Mouse (Mus musculus): ENCODE measurements at regions not wholly inside any gene's neighbourhood (a gene's known extent, or its start where the extent isn't known, plus 50 kb on each side); places are given as distances from the start of the nearest gene placed in this dataset.

DNA sequence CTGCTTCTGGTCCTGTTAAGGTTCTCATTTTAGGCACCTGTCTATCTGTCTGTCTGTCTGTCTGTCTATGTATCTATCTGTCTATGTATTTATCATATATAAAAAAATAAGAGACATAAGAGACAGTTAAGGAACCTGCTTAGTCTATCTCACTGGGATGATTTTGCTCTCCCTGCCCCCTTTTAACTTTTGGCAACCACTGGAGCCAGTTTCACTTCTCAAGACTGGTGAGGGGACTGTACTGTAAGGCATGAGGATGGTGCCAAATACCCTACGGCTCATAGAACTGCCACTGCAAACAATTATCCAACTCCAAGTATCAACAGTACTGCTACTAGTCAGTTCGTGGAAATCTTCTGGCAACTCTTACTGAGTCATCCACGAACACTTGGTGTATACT is 111.2 kb upstream of the Zfp648 start:
- Histone ChIP-seq H3K4me1 (ENCODE audit: control insufficient read depth, insufficient read depth, low read length) (no peaks in the 10 kb centered on the region), H3K27ac (ENCODE audit: low read depth, low read length) (no peak overlapping the region), H3K9me3 (ENCODE audit: control insufficient read depth, low read length) (no peaks in the 10 kb centered on the region), H3K36me3 (ENCODE audit: control insufficient read depth, insufficient read depth, low read length) (no peaks in the 10 kb centered on the region), H3K4me3 (ENCODE audit: low read depth, low read length) (no peak overlapping the region), H3K27me3 (ENCODE audit: control insufficient read depth, insufficient read depth, low read length) (no peaks in the 10 kb centered on the region), H3K9ac (replicated peaks; ENCODE audit: low read depth, low read length) (no peak overlapping the region), H3K4me2 (ENCODE audit: low read depth, low read length) (no peak overlapping the region)
- ATAC-seq (ENCODE audit: low read depth) = no peak
- WGBS = 93% methylated on average over 3 of the region's 3 CpGs

DNA sequence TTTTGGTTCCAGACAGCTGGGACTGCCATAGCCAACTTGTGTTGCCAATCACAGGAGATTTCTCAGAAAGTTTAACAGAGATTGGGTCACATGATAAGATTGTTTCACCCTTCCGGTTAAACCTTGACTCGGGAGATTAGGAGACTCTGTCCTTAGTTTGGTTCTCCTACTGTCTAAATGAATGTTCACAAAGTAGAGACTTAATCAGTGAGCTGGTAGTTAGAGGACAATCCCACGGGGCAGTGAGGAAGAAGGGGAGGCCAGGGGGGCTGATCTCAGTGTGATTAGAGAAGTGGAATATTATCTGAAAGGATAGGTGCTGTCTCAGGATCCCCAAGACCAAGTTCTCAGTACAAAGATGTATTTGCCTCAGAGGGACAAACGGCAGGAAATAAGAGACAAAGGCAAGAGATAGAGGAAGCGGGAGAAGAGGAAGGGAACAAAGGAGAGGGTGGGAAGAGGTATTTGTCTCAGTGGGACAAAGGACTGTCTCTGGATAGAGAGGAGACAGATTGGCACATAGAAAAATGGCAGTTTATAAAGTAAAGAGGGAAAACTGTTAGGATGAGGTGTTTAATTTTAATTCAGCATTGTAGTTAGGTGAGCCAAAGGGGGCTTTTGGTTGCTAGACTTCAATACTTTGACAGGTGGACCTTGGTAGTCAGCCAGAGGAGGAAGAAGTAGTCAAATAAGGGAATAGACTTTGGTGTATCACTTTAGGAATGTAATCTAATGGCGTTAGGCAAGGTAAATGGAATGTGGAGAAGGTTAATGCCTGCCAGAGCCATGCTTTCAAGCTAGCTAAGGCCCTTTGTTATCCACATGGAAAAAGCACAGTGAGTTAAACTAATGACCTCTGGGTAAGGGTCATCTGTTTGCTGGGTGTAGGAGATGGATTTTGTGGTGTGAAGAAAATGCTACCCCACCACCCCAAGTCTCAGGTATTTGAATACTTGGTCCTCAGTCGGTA is 110.2 kb upstream of the Zfp648 start:
- no peak overlapping the region for H3K9ac ChIP-seq (replicated peaks; ENCODE audit: low read depth, low read length)
- H3K36me3 ChIP-seq (ENCODE audit: control insufficient read depth, insufficient read depth, low read length) = no peaks in the 10 kb centered on the region
- H3K4me2 ChIP-seq (ENCODE audit: low read depth, low read length) = no peak overlapping the region
- H3K27ac ChIP-seq (ENCODE audit: low read depth, low read length) = no peak overlapping the region
- H3K4me3 ChIP-seq (ENCODE audit: low read depth, low read length) = no peak overlapping the region
- ATAC-seq (ENCODE audit: low read depth) = no peak
- 75% methylated on average over 7 of the region's 7 CpGs for WGBS
- no peaks in the 10 kb centered on the region for H3K27me3 ChIP-seq (ENCODE audit: control insufficient read depth, insufficient read depth, low read length)
- no peaks in the 10 kb centered on the region for H3K4me1 ChIP-seq (ENCODE audit: control insufficient read depth, insufficient read depth, low read length)
- H3K9me3 ChIP-seq (ENCODE audit: control insufficient read depth, low read length) = no peaks in the 10 kb centered on the region

- no peaks in the 10 kb centered on the region for H3K27me3 ChIP-seq (ENCODE audit: control insufficient read depth, insufficient read depth, low read length)
- no peak overlapping the region for H3K27ac ChIP-seq (ENCODE audit: low read depth, low read length)
- no peaks in the 10 kb centered on the region for H3K4me1 ChIP-seq (ENCODE audit: control insufficient read depth, insufficient read depth, low read length)
- no peak overlapping the region for H3K9ac ChIP-seq (replicated peaks; ENCODE audit: low read depth, low read length)
- no peak overlapping the region for H3K4me3 ChIP-seq (ENCODE audit: low read depth, low read length)
- no peaks in the 10 kb centered on the region for H3K36me3 ChIP-seq (ENCODE audit: control insufficient read depth, insufficient read depth, low read length)
- no peaks in the 10 kb centered on the region for H3K9me3 ChIP-seq (ENCODE audit: control insufficient read depth, low read length)
- no peak for ATAC-seq (ENCODE audit: low read depth)
- WGBS = 84% methylated on average over 4 of the region's 4 CpGs
- no peak overlapping the region for H3K4me2 ChIP-seq (ENCODE audit: low read depth, low read length)
Measured at GRCm38 (mm10) chr1:154093549-154093948, 107.4 kb upstream of the Zfp648 start.

DNA sequence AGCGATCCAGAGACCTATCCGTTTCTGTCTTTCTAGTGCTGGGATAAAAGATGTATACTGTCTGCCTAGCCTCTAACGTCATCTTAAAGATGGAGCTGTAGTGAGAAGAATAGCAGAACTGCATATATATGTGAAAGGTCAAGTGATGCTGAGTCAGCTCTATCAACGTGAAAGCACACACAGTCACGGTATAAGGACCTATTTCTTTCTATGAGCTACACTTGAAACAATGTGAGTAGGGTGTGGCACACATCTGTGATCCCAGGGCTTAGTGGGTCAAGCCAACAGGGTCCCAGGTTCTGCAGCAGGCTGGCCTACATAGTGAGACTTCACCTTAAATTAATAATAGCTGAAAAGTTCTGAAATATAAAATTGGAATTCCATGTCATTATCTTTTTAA is 106.6 kb upstream of the Zfp648 start:
- no peaks in the 10 kb centered on the region for H3K27me3 ChIP-seq (ENCODE audit: control insufficient read depth, insufficient read depth, low read length)
- no peak for ATAC-seq (ENCODE audit: low read depth)
- H3K27ac ChIP-seq (ENCODE audit: low read depth, low read length) = no peak overlapping the region
- 77% methylated on average over 5 of the region's 5 CpGs for WGBS
- no peak overlapping the region for H3K4me2 ChIP-seq (ENCODE audit: low read depth, low read length)
- no peaks in the 10 kb centered on the region for H3K4me1 ChIP-seq (ENCODE audit: control insufficient read depth, insufficient read depth, low read length)
- H3K4me3 ChIP-seq (ENCODE audit: low read depth, low read length) = no peak overlapping the region
- H3K9me3 ChIP-seq (ENCODE audit: control insufficient read depth, low read length) = no peaks in the 10 kb centered on the region
- no peaks in the 10 kb centered on the region for H3K36me3 ChIP-seq (ENCODE audit: control insufficient read depth, insufficient read depth, low read length)
- H3K9ac ChIP-seq (replicated peaks; ENCODE audit: low read depth, low read length) = no peak overlapping the region

DNA sequence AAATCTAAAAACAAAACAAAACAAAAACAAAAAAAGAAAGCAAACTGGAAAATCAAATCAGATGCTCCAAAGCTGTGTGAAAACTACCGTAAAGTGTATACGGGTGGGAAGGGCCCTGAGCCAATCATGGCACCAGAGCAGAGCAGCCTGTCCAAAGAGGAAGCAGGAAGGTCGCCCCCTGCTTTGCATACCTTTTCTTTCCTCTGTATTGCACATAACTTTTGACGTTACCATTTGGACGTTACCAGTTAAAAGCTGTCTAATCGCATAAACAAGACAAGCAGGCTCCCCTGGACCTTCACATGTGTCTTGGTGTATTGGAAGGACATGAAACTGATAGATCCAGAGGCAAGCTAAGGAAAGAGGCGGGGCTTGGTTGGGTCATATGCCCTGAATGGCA is 104.9 kb upstream of the Zfp648 start:
- no peak overlapping the region for H3K4me3 ChIP-seq (ENCODE audit: low read depth, low read length)
- no peak overlapping the region for H3K4me2 ChIP-seq (ENCODE audit: low read depth, low read length)
- no peaks in the 10 kb centered on the region for H3K36me3 ChIP-seq (ENCODE audit: control insufficient read depth, insufficient read depth, low read length)
- H3K27me3 ChIP-seq (ENCODE audit: control insufficient read depth, insufficient read depth, low read length) = no peaks in the 10 kb centered on the region
- no peak overlapping the region for H3K27ac ChIP-seq (ENCODE audit: low read depth, low read length)
- no peaks in the 10 kb centered on the region for H3K9me3 ChIP-seq (ENCODE audit: control insufficient read depth, low read length)
- WGBS = 89% methylated on average over 7 of the region's 7 CpGs
- ATAC-seq (ENCODE audit: low read depth) = no peak
- no peaks in the 10 kb centered on the region for H3K4me1 ChIP-seq (ENCODE audit: control insufficient read depth, insufficient read depth, low read length)
- no peak overlapping the region for H3K9ac ChIP-seq (replicated peaks; ENCODE audit: low read depth, low read length)

GRCm38 (mm10) chr1:154096911-154097310 is 104.1 kb upstream of the Zfp648 start:
- Histone ChIP-seq H3K4me1 (ENCODE audit: control insufficient read depth, insufficient read depth, low read length) (no peaks in the 10 kb centered on the region), H3K4me3 (ENCODE audit: low read depth, low read length) (no peak overlapping the region), H3K36me3 (ENCODE audit: control insufficient read depth, insufficient read depth, low read length) (no peaks in the 10 kb centered on the region), H3K4me2 (ENCODE audit: low read depth, low read length) (no peak overlapping the region), H3K9ac (replicated peaks; ENCODE audit: low read depth, low read length) (no peak overlapping the region), H3K27me3 (ENCODE audit: control insufficient read depth, insufficient read depth, low read length) (no peaks in the 10 kb centered on the region), H3K9me3 (ENCODE audit: control insufficient read depth, low read length) (no peaks in the 10 kb centered on the region), H3K27ac (ENCODE audit: low read depth, low read length) (no peak overlapping the region)
- WGBS = 98% methylated on average over 2 of the region's 2 CpGs
- ATAC-seq (ENCODE audit: low read depth) = no peak

DNA sequence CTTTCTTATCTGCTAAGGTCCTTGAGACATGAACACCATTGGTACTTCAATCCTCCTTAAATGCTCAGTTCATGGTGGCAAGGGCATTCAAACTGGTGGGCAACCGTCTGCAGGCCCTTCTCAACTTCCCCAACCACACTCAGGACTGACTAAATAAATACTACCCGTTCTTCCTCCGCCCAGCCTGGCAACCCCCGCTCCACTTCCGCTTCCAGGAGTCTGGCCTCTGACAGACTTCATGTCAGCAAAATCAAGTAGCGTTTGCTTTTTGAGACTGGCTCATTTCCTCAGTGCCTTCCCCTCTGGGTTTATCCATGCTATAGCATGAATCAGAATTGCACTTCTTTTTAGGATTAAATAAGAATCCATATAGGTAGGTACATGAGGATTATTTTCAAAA is 103.3 kb upstream of the Zfp648 start:
- Histone ChIP-seq H3K4me1 (ENCODE audit: control insufficient read depth, insufficient read depth, low read length) (no peaks in the 10 kb centered on the region), H3K27ac (ENCODE audit: low read depth, low read length) (no peak overlapping the region), H3K4me3 (ENCODE audit: low read depth, low read length) (no peak overlapping the region), H3K36me3 (ENCODE audit: control insufficient read depth, insufficient read depth, low read length) (no peaks in the 10 kb centered on the region), H3K4me2 (ENCODE audit: low read depth, low read length) (no peak overlapping the region), H3K27me3 (ENCODE audit: control insufficient read depth, insufficient read depth, low read length) (no peaks in the 10 kb centered on the region), H3K9ac (replicated peaks; ENCODE audit: low read depth, low read length) (no peak overlapping the region), H3K9me3 (ENCODE audit: control insufficient read depth, low read length) (no peaks in the 10 kb centered on the region)
- WGBS = 62% methylated on average over 6 of the region's 6 CpGs
- no peak for ATAC-seq (ENCODE audit: low read depth)

DNA sequence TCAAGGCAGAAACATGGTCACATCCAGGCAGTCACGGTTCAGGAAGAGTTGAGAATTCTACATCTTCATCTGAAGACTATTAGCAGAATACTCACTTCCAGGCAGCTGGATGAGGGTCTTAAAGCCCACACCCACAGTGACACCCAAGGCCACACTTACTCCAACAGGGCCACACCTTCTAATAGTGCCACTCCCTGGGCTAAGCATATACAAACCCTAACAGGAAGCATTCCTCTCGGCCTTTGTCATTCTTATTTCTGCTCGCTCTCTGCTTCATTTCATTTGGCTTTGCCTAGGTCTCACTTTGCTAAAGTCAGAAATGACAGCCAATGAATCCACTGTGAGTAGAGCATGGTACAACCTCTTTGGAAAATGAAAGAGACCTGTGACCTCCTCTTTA is 100.4 kb upstream of the Zfp648 start:
- Histone ChIP-seq H3K4me1 (ENCODE audit: control insufficient read depth, insufficient read depth, low read length) (0 out of 2 replicates have a peak, but pooled peaks cover 3% of the 10 kb centered on the region), H3K27me3 (ENCODE audit: control insufficient read depth, insufficient read depth, low read length) (no peaks in the 10 kb centered on the region), H3K4me3 (ENCODE audit: low read depth, low read length) (no peak overlapping the region), H3K9ac (replicated peaks; ENCODE audit: low read depth, low read length) (no peak overlapping the region), H3K9me3 (ENCODE audit: control insufficient read depth, low read length) (no peaks in the 10 kb centered on the region), H3K4me2 (ENCODE audit: low read depth, low read length) (no peak overlapping the region), H3K36me3 (ENCODE audit: control insufficient read depth, insufficient read depth, low read length) (no peaks in the 10 kb centered on the region), H3K27ac (ENCODE audit: low read depth, low read length) (no peak overlapping the region)
- 87% methylated on average over 3 of the region's 3 CpGs for WGBS
- no peak for ATAC-seq (ENCODE audit: low read depth)

DNA sequence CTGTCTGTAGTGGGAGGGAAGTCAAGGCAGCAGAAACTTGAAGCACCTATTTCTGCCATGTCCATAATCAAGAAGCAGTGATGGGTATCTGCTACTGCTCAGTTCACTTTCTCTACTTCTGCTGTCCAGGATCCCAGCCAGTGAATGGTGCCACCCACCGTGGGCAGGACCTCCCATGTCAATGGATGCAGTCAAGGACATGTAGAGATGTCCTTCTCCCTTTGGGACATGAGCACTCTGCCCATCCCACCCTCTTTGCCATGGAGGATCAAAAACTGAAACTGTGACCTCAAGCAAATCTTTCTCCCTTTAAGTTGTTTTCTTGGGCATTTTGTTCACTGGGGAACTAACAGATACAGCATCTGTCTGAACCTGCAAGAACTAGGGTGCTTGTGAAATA is 99.6 kb upstream of the Zfp648 start:
- no peaks in the 10 kb centered on the region for H3K9me3 ChIP-seq (ENCODE audit: control insufficient read depth, low read length)
- ATAC-seq (ENCODE audit: low read depth) = no peak
- H3K36me3 ChIP-seq (ENCODE audit: control insufficient read depth, insufficient read depth, low read length) = no peaks in the 10 kb centered on the region
- H3K4me3 ChIP-seq (ENCODE audit: low read depth, low read length) = no peak overlapping the region
- 95% methylated on average over 1 of the region's 1 CpGs for WGBS
- H3K4me2 ChIP-seq (ENCODE audit: low read depth, low read length) = no peak overlapping the region
- 0 out of 2 replicates have a peak, but pooled peaks cover 3% of the 10 kb centered on the region for H3K4me1 ChIP-seq (ENCODE audit: control insufficient read depth, insufficient read depth, low read length)
- no peak overlapping the region for H3K9ac ChIP-seq (replicated peaks; ENCODE audit: low read depth, low read length)
- H3K27ac ChIP-seq (ENCODE audit: low read depth, low read length) = no peak overlapping the region
- H3K27me3 ChIP-seq (ENCODE audit: control insufficient read depth, insufficient read depth, low read length) = no peaks in the 10 kb centered on the region
